In genomic region chr1:74309767-74310166, GRCm38 (mm10) we compare ENCODE assay signal across 16 mouse cellular contexts. TPM values are rescaled to one million over a fixed set of nuclear protein-coding genes. Genes with fewer than 3 reads are reported as not detected.
DNase-seq lines count a peak whose midpoint lies in the region; ATAC-seq and TF ChIP-seq lines count a peak whose summit lies in the region.
"Had no signal": no experiment of that assay in that cellular context is flagged by ENCODE, and none has a peak within 500 bp of the region (broad histone marks: within the 10 kb centered on the region; RNA-seq: fewer than 3 reads in every experiment).

No protein-coding gene starts in this region.

- no peak overlapping the region for H3K9ac ChIP-seq in liver, adult 2 months (ENCODE audit: low read depth, low read length)
- no peak overlapping the region for H3K9ac ChIP-seq in liver, postnatal 0 days (replicated peaks)
- H3K9ac ChIP-seq in heart, postnatal 0 days (replicated peaks; ENCODE audit: low read depth, low read length), result no peak overlapping the region
- no peak overlapping the region for H3K9ac ChIP-seq in stomach, embryonic 15.5 days
- no peak overlapping the region for H3K9ac ChIP-seq in midbrain, embryonic 16.5 days (ENCODE audit: low read depth, low read length)
- H3K9ac ChIP-seq: hindbrain, embryonic 14.5 days had no signal

- no peak overlapping the region for H3K4me3 ChIP-seq in gastrocnemius, adult 2 months
- no peak overlapping the region for H3K4me3 ChIP-seq in liver, adult 2 months (ENCODE audit: insufficient read depth, low read depth, low read length)
- H3K4me3 ChIP-seq in liver, postnatal 0 days (ENCODE audit: low read depth, low read length), result no peak overlapping the region
- H3K4me3 ChIP-seq in heart, postnatal 0 days (ENCODE audit: low read depth, low read length), result no peak overlapping the region
- H3K4me3 ChIP-seq in stomach, embryonic 15.5 days (replicated peaks), result no peak overlapping the region
- H3K4me3 ChIP-seq in midbrain, embryonic 16.5 days (ENCODE audit: low read depth, low read length), result no peak overlapping the region
- H3K4me3 ChIP-seq: erythroblast, embryonic 14.5 days; layer of hippocampus, adult 2 months; myocyte had no signal

- no peak for TF ChIP-seq CTCF in gastrocnemius, adult 2 months (IDR thresholded peaks at IDR 0.05)
- TF ChIP-seq CTCF in liver, adult 2 months (IDR thresholded peaks at IDR 0.05; ENCODE audit: low read depth, low read length), result no peak
- TF ChIP-seq CTCF in liver, postnatal 0 days (IDR thresholded peaks at IDR 0.05; ENCODE audit: low read depth), result no peak
- TF ChIP-seq CTCF in heart, postnatal 0 days (IDR thresholded peaks at IDR 0.05; ENCODE audit: low read depth), result no peak

- H3K4me2 ChIP-seq in liver, postnatal 0 days (ENCODE audit: low read depth, low read length), result no peak overlapping the region
- no peak overlapping the region for H3K4me2 ChIP-seq in heart, postnatal 0 days (ENCODE audit: low read depth, low read length)
- H3K4me2 ChIP-seq in stomach, embryonic 15.5 days, result no peak overlapping the region
- no peak overlapping the region for H3K4me2 ChIP-seq in midbrain, embryonic 16.5 days (ENCODE audit: low read length)
- H3K4me2 ChIP-seq: hindbrain, embryonic 14.5 days had no signal

- no peaks in the 10 kb centered on the region for H3K36me3 ChIP-seq in liver, adult 2 months (ENCODE audit: control insufficient read depth, insufficient read depth, low read length)
- no peaks in the 10 kb centered on the region for H3K36me3 ChIP-seq in liver, postnatal 0 days (replicated peaks; ENCODE audit: insufficient read depth, low read length)
- H3K36me3 ChIP-seq in heart, postnatal 0 days (replicated peaks; ENCODE audit: control insufficient read depth, insufficient read depth, low read length), result no peaks in the 10 kb centered on the region
- no peaks in the 10 kb centered on the region for H3K36me3 ChIP-seq in stomach, embryonic 15.5 days
- H3K36me3 ChIP-seq in midbrain, embryonic 16.5 days (ENCODE audit: control insufficient read depth, insufficient read depth, low read length), result no peaks in the 10 kb centered on the region

- H3K4me1 ChIP-seq in liver, adult 2 months (ENCODE audit: control insufficient read depth, insufficient read depth, low read length), result peaks cover 10% of the 10 kb centered on the region
- H3K4me1 ChIP-seq in liver, postnatal 0 days (ENCODE audit: insufficient read depth), result peaks cover 12% of the 10 kb centered on the region
- H3K4me1 ChIP-seq in heart, postnatal 0 days (ENCODE audit: control insufficient read depth, insufficient read depth), result peaks cover 24% of the 10 kb centered on the region
- H3K4me1 ChIP-seq in stomach, embryonic 15.5 days, result peaks cover 4% of the 10 kb centered on the region
- no peaks in the 10 kb centered on the region for H3K4me1 ChIP-seq in midbrain, embryonic 16.5 days (ENCODE audit: control insufficient read depth, insufficient read depth, low read length)

- no peak for ATAC-seq in liver, postnatal 0 days
- 0 out of 2 replicates have a peak, but pooled peaks have one; percentile 31 for ATAC-seq in heart, postnatal 0 days (ENCODE audit: insufficient read depth, low read depth)
- no peak for ATAC-seq in stomach, embryonic 15.5 days (ENCODE audit: insufficient read depth, low FRiP score, low read depth)
- no peak for ATAC-seq in midbrain, embryonic 16.5 days

- H3K27ac ChIP-seq in gastrocnemius, adult 2 months, result peak overlapping the region; percentile 43; the same call in 1 of the 2 replicates
- peak overlapping the region; percentile 1; the same call in 1 of the 2 replicates for H3K27ac ChIP-seq in liver, adult 2 months (replicated peaks; ENCODE audit: insufficient read depth, low read depth, low read length)
- no peak overlapping the region for H3K27ac ChIP-seq in liver, postnatal 0 days (ENCODE audit: low read depth)
- peak overlapping the region; percentile 79 for H3K27ac ChIP-seq in heart, postnatal 0 days (ENCODE audit: low read depth)
- peak overlapping the region; percentile 55; the same call in 1 of the 2 replicates for H3K27ac ChIP-seq in stomach, embryonic 15.5 days
- H3K27ac ChIP-seq in midbrain, embryonic 16.5 days (ENCODE audit: low read length), result no peak overlapping the region
- H3K27ac ChIP-seq: hindbrain, embryonic 14.5 days; layer of hippocampus, adult 2 months; macrophage had no signal

- intact Hi-C loops in gastrocnemius, adult 2 months (cut with DNase I), result no loop called here

- H3K27me3 ChIP-seq in liver, adult 2 months (ENCODE audit: control insufficient read depth, insufficient read depth, low read length), result no peaks in the 10 kb centered on the region
- H3K27me3 ChIP-seq in liver, postnatal 0 days (ENCODE audit: insufficient read depth, low read length), result no peaks in the 10 kb centered on the region
- no peaks in the 10 kb centered on the region for H3K27me3 ChIP-seq in heart, postnatal 0 days (ENCODE audit: control insufficient read depth, insufficient read depth, low read length)
- no peaks in the 10 kb centered on the region for H3K27me3 ChIP-seq in stomach, embryonic 15.5 days (replicated peaks)
- 0 out of 2 replicates have a peak, but pooled peaks cover 2% of the 10 kb centered on the region for H3K27me3 ChIP-seq in midbrain, embryonic 16.5 days (ENCODE audit: control insufficient read depth, insufficient read depth, low read depth, low read length)

- no peaks in the 10 kb centered on the region for H3K9me3 ChIP-seq in liver, postnatal 0 days (ENCODE audit: low read length)
- H3K9me3 ChIP-seq in heart, postnatal 0 days (replicated peaks; ENCODE audit: control insufficient read depth, low read length), result no peaks in the 10 kb centered on the region
- no peaks in the 10 kb centered on the region for H3K9me3 ChIP-seq in stomach, embryonic 15.5 days
- no peaks in the 10 kb centered on the region for H3K9me3 ChIP-seq in midbrain, embryonic 16.5 days (replicated peaks; ENCODE audit: control insufficient read depth, low read length, poor library complexity, severe bottlenecking)

- 38% methylated on average over 3 of the region's 3 CpGs for WGBS in liver, adult 2 months
- WGBS in liver, postnatal 0 days (ENCODE audit: insufficient replicate concordance), result 33% methylated on average over 3 of the region's 3 CpGs
- WGBS in heart, postnatal 0 days, result 23% methylated on average over 3 of the region's 3 CpGs
- WGBS in stomach, embryonic 15.5 days, result 21% methylated on average over 3 of the region's 3 CpGs
- WGBS in midbrain, embryonic 16.5 days, result 55% methylated on average over 3 of the region's 3 CpGs

- no peak for DNase-seq in gastrocnemius, adult 2 months
- DNase-seq in gastrocnemius, adult 8-10 months (ENCODE audit: low spot score in 2 of 2), result no peak
- no peak for DNase-seq in liver, adult 2 months (ENCODE audit: extremely low read depth, low read depth, low spot score)
- DNase-seq in liver, postnatal 0 days, result no peak
- DNase-seq in heart, postnatal 0 days (ENCODE audit: low spot score), result no peak
- DNase-seq in MN1 (ENCODE audit: low spot score), result no peak
- DNase-seq: cerebellum, postnatal 36 days had no signal

- TF ChIP-seq EP300 in liver, postnatal 0 days (IDR thresholded peaks at IDR 0.05; ENCODE audit: low read depth), result no peak
- TF ChIP-seq EP300 in heart, postnatal 0 days (IDR thresholded peaks at IDR 0.05; ENCODE audit: low read depth), result no peak

- no peaks in the 10 kb centered on the region for H3K79me2 ChIP-seq in liver, adult 2 months (ENCODE audit: control insufficient read depth, insufficient read depth, low read length)

- no peak for TF ChIP-seq POLR2A in liver, adult 2 months (IDR thresholded peaks at IDR 0.05; ENCODE audit: extremely low read depth, insufficient read depth, low read length)

RNA-seq across cellular contexts. Expression of gene Tmbim1, which starts 4.3 kb away (rescaled TPM):
- 10 to 100 TPM; 35.2 to 35.4 TPM for total RNA-seq in gastrocnemius, adult 2 months (2021)
- 10 to 100 TPM; 31.3 to 38.1 (median 32.9) TPM for total RNA-seq in gastrocnemius, adult 8-10 months (2022)
- total RNA-seq in liver, adult 2 months (2014; rRNA removed), result 26.1 and 31.5 TPM in 2 replicates
- polyA plus RNA-seq in liver, adult 2 months (2012; rRNA removed), result 89.8 and 101 TPM in 2 replicates
- 18.5 and 18.7 TPM in 2 replicates for polyA plus RNA-seq in liver, postnatal 0 days (2015; fragmentation: Nextera tagmentation; extraction: Ambion mirVana)
- 55.7 and 100 TPM in 2 replicates for total RNA-seq in heart, postnatal 0 days (2014; rRNA removed; ENCODE audit: low replicate concordance)
- 41.6 and 44.9 TPM in 2 replicates for polyA plus RNA-seq in heart, postnatal 0 days (2015; fragmentation: Nextera tagmentation; extraction: Ambion mirVana)
- polyA plus RNA-seq in stomach, embryonic 15.5 days (2015; fragmentation: Nextera tagmentation; extraction: Ambion mirVana), result 68.3 and 73.4 TPM in 2 replicates
- polyA plus RNA-seq in midbrain, embryonic 16.5 days (2015; fragmentation: Nextera tagmentation; extraction: Ambion mirVana), result 6.2 and 8.4 TPM in 2 replicates

RNA-seq across cellular contexts. Expression of gene Pnkd, which starts 25.0 kb away (rescaled TPM):
- 10 to 100 TPM; 45.4 to 70.5 TPM for total RNA-seq in gastrocnemius, adult 2 months (2021)
- 10 to 100 TPM; 51.9 to 56.2 (median 53.1) TPM for total RNA-seq in gastrocnemius, adult 8-10 months (2022)
- total RNA-seq in liver, adult 2 months (2014; rRNA removed), result 28.0 and 34.4 TPM in 2 replicates
- polyA plus RNA-seq in liver, adult 2 months (2012; rRNA removed), result 130 and 138 TPM in 2 replicates
- 46.7 and 50.0 TPM in 2 replicates for polyA plus RNA-seq in liver, postnatal 0 days (2015; fragmentation: Nextera tagmentation; extraction: Ambion mirVana)
- total RNA-seq in heart, postnatal 0 days (2014; rRNA removed; ENCODE audit: low replicate concordance), result 221 and 310 TPM in 2 replicates
- 345 and 362 TPM in 2 replicates for polyA plus RNA-seq in heart, postnatal 0 days (2015; fragmentation: Nextera tagmentation; extraction: Ambion mirVana)
- polyA plus RNA-seq in stomach, embryonic 15.5 days (2015; fragmentation: Nextera tagmentation; extraction: Ambion mirVana), result 117 and 124 TPM in 2 replicates
- 117 and 125 TPM in 2 replicates for polyA plus RNA-seq in midbrain, embryonic 16.5 days (2015; fragmentation: Nextera tagmentation; extraction: Ambion mirVana)

RNA-seq across cellular contexts. Expression of gene Aamp, which starts 25.2 kb away (rescaled TPM):
- 10 to 100 TPM; 69.4 to 76.1 TPM for total RNA-seq in gastrocnemius, adult 2 months (2021)
- total RNA-seq in gastrocnemius, adult 8-10 months (2022), result 10 to 100 TPM; 73.2 to 88.7 (median 78.0) TPM
- 112 and 115 TPM in 2 replicates for total RNA-seq in liver, adult 2 months (2014; rRNA removed)
- 156 TPM in 2 replicates for polyA plus RNA-seq in liver, adult 2 months (2012; rRNA removed)
- polyA plus RNA-seq in liver, postnatal 0 days (2015; fragmentation: Nextera tagmentation; extraction: Ambion mirVana), result 105 and 109 TPM in 2 replicates
- 125 and 146 TPM in 2 replicates for total RNA-seq in heart, postnatal 0 days (2014; rRNA removed; ENCODE audit: low replicate concordance)
- 162 and 165 TPM in 2 replicates for polyA plus RNA-seq in heart, postnatal 0 days (2015; fragmentation: Nextera tagmentation; extraction: Ambion mirVana)
- polyA plus RNA-seq in stomach, embryonic 15.5 days (2015; fragmentation: Nextera tagmentation; extraction: Ambion mirVana), result 229 and 235 TPM in 2 replicates
- polyA plus RNA-seq in midbrain, embryonic 16.5 days (2015; fragmentation: Nextera tagmentation; extraction: Ambion mirVana), result 205 and 212 TPM in 2 replicates

RNA-seq across cellular contexts. Expression of gene Gpbar1, which starts 31.4 kb away (rescaled TPM):
- not detected for total RNA-seq in gastrocnemius, adult 2 months (2021)
- total RNA-seq in gastrocnemius, adult 8-10 months (2022), result not detected
- not detected in 2 replicates for total RNA-seq in liver, adult 2 months (2014; rRNA removed)
- polyA plus RNA-seq in liver, adult 2 months (2012; rRNA removed), result 0.11 and 0.20 TPM in 2 replicates
- 0.20 and 0.22 TPM in 2 replicates for polyA plus RNA-seq in liver, postnatal 0 days (2015; fragmentation: Nextera tagmentation; extraction: Ambion mirVana)
- 0.27 TPM in 1 of 2 replicates, not detected in the other for total RNA-seq in heart, postnatal 0 days (2014; rRNA removed; ENCODE audit: low replicate concordance)
- polyA plus RNA-seq in heart, postnatal 0 days (2015; fragmentation: Nextera tagmentation; extraction: Ambion mirVana), result 0.22 and 0.33 TPM in 2 replicates
- 1.1 and 1.3 TPM in 2 replicates for polyA plus RNA-seq in stomach, embryonic 15.5 days (2015; fragmentation: Nextera tagmentation; extraction: Ambion mirVana)
- 0.20 and 0.34 TPM in 2 replicates for polyA plus RNA-seq in midbrain, embryonic 16.5 days (2015; fragmentation: Nextera tagmentation; extraction: Ambion mirVana)
- total RNA-seq: layer of hippocampus, adult 2 months; left cerebral cortex, postnatal 14 days; MEL had no signal
- polyA plus RNA-seq: erythroblast, embryonic 14.5 days; macrophage had no signal

RNA-seq across cellular contexts. Expression of gene Catip, which starts 52.1 kb away (rescaled TPM):
- total RNA-seq in gastrocnemius, adult 2 months (2021), result under 1 TPM in 1 of 2 experiments, not detected in 1; 0.13 TPM
- under 1 TPM in 3 of 4 experiments, not detected in 1; 0.21 to 0.44 (median 0.36) TPM for total RNA-seq in gastrocnemius, adult 8-10 months (2022)
- 0.09 TPM in 1 of 2 replicates, not detected in the other for total RNA-seq in liver, adult 2 months (2014; rRNA removed)
- polyA plus RNA-seq in liver, adult 2 months (2012; rRNA removed), result 0.09 TPM in 1 of 2 replicates, not detected in the other
- polyA plus RNA-seq in liver, postnatal 0 days (2015; fragmentation: Nextera tagmentation; extraction: Ambion mirVana), result 0.11 TPM in 1 of 2 replicates, not detected in the other
- 0.12 TPM in 1 of 2 replicates, not detected in the other for total RNA-seq in heart, postnatal 0 days (2014; rRNA removed; ENCODE audit: low replicate concordance)
- 0.51 and 0.61 TPM in 2 replicates for polyA plus RNA-seq in heart, postnatal 0 days (2015; fragmentation: Nextera tagmentation; extraction: Ambion mirVana)
- 0.53 and 0.55 TPM in 2 replicates for polyA plus RNA-seq in stomach, embryonic 15.5 days (2015; fragmentation: Nextera tagmentation; extraction: Ambion mirVana)
- 2.0 and 2.5 TPM in 2 replicates for polyA plus RNA-seq in midbrain, embryonic 16.5 days (2015; fragmentation: Nextera tagmentation; extraction: Ambion mirVana)
- polyA plus RNA-seq: erythroblast, embryonic 14.5 days had no signal

Comparison
In these comparisons a context has a peak if more than half of its experiments do, and no peak if none do; other contexts are left out.
1. H3K27ac ChIP-seq: peak in gastrocnemius, adult 2 months (single experiment), liver, adult 2 months (single experiment), heart, postnatal 0 days (single experiment) and stomach, embryonic 15.5 days (single experiment); none in liver, postnatal 0 days (single experiment) and midbrain, embryonic 16.5 days (single experiment).